Mouse (Mus musculus): ENCODE results near the gene Pparg. TPM values are rescaled to one million over a fixed set of nuclear protein-coding genes. Genes with fewer than 3 reads are reported as not detected.

The Pparg gene
- total RNA-seq (2021), result 129 and 133 TPM in 2 replicates
- long read RNA-seq, experiment 1, transcript Pparg-201 (7 exons, 1,767 nt), result minor isoform, 12 of 62 reads
- long read RNA-seq, experiment 1, transcript Pparg-204 (8 exons, 1,826 nt), result major isoform, 24 of 62 reads
- long read RNA-seq, experiment 1, transcript Pparg-202 (8 exons, 2,125 nt), result minor isoform, 5 of 62 reads
- long read RNA-seq, experiment 1, partial matches to known transcripts, result 1 of 62 reads
- long read RNA-seq, experiment 1, other reads (novel, unspliced or antisense), result 20 of 62 reads
- long read RNA-seq, experiment 2, transcript Pparg-204 (8 exons, 1,826 nt), result major isoform, 43 of 94 reads
- long read RNA-seq, experiment 2, transcript Pparg-201 (7 exons, 1,767 nt), result minor isoform, 15 of 94 reads
- long read RNA-seq, experiment 2, transcript Pparg-202 (8 exons, 2,125 nt), result minor isoform, 15 of 94 reads
- long read RNA-seq, experiment 2, partial matches to known transcripts, result 2 of 94 reads
- long read RNA-seq, experiment 2, other reads (novel, unspliced or antisense), result 19 of 94 reads

DNA sequence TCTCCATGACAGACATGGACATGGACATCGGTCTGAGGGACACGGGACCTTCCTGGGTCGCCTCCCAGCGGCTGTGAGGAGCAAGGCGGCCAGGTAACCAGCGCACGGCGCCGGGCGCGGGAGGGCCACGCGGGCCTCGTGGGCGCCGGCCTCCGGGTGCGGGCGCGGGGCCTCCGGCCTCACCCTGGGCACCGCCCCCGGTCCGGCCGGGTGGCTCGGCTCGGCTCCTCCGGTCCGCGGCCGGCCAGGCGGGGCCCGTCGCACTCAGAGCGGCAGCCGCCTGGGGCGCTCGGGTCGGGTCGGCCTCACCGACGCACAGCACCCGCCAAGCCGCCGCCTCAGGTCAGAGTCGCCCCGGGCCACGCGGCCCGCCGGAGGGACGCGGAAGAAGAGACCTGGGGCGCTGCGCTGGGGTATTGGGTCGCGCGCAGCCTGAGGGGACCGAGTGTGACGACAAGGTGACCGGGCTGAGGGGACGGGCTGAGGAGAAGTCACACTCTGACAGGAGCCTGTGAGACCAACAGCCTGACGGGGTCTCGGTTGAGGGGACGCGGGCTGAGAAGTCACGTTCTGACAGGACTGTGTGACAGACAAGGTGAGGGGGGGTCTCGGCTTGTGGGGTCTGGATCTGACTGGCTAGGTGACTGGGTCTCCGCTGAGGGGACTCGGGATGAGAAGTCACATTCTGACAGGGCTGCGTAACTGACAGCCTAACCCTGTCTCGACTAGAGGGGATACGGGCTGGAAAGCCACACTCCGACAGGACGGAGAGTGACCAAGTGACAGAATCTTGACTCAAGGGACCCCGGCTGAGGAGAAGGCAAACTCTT is at the start of gene Pparg:
Gene Pparg, plus strand, starts transcription at position 176 of the 830 bp plus-strand sequence.
- DNase-seq, result peak; percentile 72

DNA sequence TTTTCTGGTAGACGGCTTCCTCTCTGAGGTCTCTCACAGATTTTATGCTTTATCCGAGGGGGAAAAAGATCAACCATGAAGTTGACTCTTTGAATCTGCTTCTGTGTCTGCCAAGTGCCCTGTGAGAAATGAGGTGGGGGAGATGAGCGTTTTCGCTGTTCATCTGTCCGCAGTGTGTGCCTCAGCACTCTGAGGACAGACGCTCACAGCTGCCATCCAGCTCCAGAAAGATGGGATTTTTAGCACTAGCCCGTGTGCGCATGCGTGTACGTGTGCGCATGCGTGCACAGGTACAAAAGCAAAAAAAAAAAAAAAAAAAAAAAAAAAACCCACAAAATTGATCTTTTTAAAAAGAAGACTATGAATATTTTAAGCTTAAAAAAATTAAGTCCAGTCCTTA is 48.0 kb upstream of the Pparg start:
- DNase-seq, result no peak

GRCm38 (mm10) chr6:115313235-115313738 is 47.5 kb upstream of the Pparg start:
- DNase-seq, result peak; percentile 18

- DNase-seq, result no peak
Observed at GRCm38 (mm10) chr6:115313910-115314309, 46.8 kb upstream of the Pparg start.

GRCm38 (mm10) chr6:115315770-115316169 is 45.0 kb upstream of the Pparg start:
- no peak for DNase-seq

DNA sequence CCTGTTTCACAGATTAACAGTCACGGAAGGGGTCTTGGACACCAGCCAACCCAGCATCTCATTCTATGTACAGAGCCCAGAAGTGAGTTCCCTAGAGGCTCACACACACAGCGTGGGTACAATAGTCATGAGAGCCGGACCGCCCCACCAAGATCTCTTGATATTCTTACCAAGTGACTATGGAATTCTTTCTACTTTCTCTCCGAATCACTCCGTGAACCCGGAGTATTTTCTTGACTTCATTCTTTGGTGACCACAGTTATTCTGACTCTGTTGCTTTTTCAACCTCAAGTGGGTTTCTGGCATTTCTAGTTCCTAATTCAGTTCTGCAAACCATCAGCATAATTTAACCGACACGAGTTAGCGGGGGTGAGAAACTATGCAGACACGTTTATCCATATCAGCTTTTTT is 43.9 kb upstream of the Pparg start:
- no peak for DNase-seq

DNA sequence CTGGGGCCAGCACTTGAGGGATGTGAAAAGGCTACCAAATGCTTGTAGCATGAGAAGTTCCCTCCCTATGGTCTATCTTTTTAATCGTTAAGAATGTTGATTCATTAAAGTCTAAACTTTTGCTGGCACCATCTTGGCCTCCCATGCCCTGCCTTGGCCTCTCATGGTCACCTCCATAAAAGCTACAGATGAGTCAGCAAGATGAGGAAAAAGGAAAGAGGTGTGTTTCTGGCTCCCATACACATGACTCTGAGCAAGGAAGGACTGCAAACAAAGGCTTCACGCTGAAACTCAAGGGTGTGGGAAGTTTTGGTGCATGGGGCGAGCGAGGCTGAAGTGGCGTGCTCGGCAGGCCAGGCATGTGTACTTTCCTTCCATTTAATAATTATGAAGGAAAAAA is 41.9 kb upstream of the Pparg start:
- no peak for DNase-seq

DNA sequence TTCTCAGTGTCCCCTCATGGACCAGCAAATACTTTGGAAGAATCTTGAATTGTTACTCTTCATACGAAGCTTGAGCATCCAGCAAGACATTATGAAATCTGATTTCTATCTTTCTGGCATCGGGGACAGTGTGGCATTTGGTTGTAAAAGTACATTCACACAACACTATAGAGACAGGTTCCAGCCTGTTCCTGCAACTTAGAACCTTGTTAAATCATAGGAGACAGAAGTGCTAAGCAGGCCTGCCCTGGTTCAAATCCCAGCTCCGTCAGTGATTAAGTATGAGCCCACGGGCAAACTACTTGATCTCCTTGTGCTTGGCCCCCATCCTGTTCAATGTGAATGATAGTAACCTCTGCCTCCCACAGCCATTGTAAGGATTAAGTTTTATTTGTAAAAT is 41.1 kb upstream of the Pparg start:
- no peak for DNase-seq

- DNase-seq, result no peak
Observed at GRCm38 (mm10) chr6:115320927-115321714, 39.6 kb upstream of the Pparg start.

DNA sequence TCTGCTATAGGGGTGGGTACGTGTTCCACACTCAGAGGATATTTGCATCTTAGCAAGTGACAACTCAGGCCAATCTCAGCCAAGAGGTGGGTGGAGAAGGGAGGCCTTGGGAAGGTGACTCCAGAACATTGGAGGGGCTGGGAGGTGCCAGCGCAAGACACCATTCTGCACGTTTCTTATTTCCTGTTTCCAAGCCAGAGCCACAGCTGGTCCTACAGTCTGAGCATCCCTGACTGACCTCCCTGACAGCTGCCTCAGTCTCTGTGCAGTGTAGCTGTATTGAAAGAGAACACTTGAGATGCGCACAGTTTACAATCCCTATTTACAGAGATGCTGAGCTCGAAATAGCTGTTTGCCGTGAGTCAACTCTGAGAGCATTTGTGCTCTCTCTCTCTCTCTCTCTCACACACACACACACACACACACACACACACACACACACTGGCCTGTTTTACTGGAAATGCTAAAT is 38.8 kb upstream of the Pparg start:
- no peak for DNase-seq

- DNase-seq, result no peak
Observed at GRCm38 (mm10) chr6:115322956-115323355, 37.8 kb upstream of the Pparg start.

- no peak for DNase-seq
Observed at GRCm38 (mm10) chr6:115330964-115331363, 29.8 kb upstream of the Pparg start.

- no peak for DNase-seq
Observed at GRCm38 (mm10) chr6:115333099-115333694, 27.6 kb upstream of the Pparg start.

DNA sequence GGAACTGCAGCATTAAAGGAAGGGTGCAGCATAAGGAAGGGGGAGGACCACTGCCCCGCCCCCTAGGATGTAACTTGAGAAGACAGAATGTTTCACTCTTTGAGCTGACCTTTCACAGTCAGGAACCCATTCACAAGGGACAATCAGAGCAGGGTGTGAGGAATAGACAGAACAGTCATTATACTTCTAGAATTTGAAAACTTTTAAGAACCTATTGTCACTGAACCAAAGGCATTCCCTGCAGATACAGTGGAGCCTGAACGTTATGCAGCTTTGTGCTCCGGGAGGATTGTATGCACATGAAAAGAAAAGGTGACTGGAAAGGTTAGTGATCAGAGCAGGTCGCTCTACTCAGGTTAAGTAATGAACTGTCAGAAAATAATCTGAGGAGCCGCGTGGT is 25.2 kb upstream of the Pparg start:
- DNase-seq, result no peak

DNA sequence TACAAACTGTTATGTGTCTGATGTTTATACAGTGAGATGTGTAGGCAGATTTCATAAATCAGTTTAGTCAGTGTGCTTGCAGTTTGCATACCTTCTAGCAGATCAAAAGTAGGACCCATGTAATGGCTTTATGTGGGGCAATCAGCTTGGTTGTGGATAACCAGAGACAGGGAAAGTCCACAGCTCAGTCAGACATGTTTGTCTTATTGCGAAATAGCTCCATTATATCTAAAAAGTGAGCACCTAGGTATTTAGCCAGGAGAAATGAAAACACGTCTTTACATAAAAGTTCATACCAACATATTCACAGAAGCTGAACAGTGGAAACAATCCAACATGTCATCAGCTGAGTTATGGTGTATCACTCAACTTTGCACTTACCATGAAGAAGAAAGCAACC is 20.7 kb upstream of the Pparg start:
- no peak for DNase-seq

DNA sequence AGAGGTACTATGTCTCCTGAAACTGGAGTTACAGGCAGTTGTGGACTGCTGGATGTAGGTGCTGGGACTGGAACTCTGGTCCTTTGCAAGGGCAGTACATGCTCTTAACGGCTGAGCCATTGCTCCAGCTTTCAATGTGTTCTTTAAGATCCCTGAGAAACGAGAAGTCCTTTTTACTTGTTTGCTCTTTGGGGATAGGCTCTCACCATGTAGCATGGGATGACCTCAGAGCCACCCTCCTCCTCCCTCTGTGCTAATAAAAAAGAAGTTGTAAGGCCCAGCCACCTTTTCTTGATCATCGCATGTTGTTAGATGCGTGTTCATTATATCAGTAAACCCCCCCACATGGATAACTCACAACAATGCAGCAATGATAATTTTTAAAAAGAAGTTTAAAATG is 17.7 kb upstream of the Pparg start:
- no peak for DNase-seq

- DNase-seq, result no peak
Observed at GRCm38 (mm10) chr6:115343570-115343969, 17.2 kb upstream of the Pparg start.

DNA sequence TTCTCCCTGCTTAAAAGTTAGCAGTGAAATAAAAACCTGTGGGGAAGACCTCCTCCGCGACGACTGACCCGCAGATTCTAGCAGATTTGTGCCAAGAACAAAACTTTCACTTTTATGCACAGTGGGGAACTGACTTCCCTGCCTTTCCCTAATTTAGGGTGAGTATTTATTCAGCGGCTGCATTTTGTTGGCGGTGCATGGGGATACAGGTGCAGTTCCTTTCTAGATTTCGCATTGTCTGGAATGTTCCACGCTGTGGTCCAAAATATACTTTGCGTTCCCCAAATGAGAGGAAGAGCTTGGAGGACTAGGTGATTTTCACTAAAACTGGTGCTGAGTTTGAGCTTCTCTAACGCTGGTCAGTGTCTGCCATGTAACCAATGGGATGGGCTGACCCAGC is 16.6 kb upstream of the Pparg start:
- no peak for DNase-seq

- no peak for DNase-seq
Observed at GRCm38 (mm10) chr6:115344513-115344912, 16.2 kb upstream of the Pparg start.

GRCm38 (mm10) chr6:115345013-115345412 is 15.7 kb upstream of the Pparg start:
- no peak for DNase-seq

DNA sequence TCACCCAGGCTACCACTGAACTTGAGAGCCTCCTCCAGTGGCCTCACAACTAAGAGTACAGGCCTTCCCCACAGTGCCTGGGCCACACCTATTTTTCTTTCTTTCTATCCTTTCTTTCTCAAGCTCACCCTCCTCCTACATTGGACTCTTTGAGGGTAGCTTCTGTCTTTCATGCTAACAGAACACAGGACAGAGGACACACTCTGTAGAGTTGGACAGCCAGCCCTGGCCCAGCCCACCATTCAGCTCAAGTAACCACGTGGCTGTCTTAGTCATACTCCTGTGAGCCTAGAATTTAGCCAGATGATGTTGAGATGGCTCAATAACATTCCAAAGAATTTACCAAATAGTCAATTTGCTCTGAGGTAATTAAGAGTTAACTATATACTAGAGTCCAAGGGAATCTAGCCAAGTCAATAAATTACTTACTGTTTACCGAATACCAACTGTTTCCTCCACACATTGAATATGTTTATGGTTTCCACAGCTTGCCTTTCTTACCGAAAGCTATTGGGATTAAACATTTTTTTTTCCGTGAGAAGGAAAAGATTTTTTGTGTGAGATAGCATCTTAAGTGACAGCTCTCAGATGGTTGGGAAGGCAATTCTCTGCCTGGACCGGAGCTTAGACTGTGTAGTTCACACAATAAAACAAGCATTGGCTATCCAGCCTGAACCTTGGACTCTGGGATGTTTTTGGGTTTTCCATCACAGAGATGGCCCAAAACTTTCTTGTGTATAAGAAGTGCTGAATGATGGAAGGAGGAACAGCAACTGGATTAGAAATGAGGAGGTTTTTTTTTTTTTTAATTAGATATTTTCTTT is 10.9 kb upstream of the Pparg start:
- DNase-seq, result no peak
